Mouse (Mus musculus) liver, embryonic 11.5 days (tissue): Measurements from ENCODE around the gene Akt1s1. TPM values are rescaled to one million over a fixed set of nuclear protein-coding genes. Genes with fewer than 3 reads are reported as not detected.
A peak's percentile ranks its signal among the peaks of the same experiment; 100 is the strongest.

Experiments used
- ATAC-seq: fragments of 200-750 bp; cut with Nextera tagmentation; replicated peaks from 2 replicates; pipeline ENCODE4 v1.8.0; 2017; ENCODE audit warnings: moderate number of reproducible peaks, mild to moderate bottlenecking, moderate TSS enrichment, moderate library complexity; ENCODE audit not compliant: low FRiP score
- DNase-seq: peaks from one replicate; pipeline ENCODE4 v3.0.0-alpha.2; 2017; ENCODE audit warnings: low spot score
- H3K27ac ChIP-seq: fragments of 300-500 bp; sonication (generic); 2 replicates; pipeline ENCODE4 v1.5.1; 2014; ENCODE audit warnings: mild to moderate bottlenecking, low read depth, low read length, control low read depth
- H3K27me3 ChIP-seq: fragments of 300-500 bp; sonication (generic); replicated peaks from 2 replicates; pipeline ENCODE4 v1.6.1; 2014; ENCODE audit warnings: low read length, mixed read lengths; ENCODE audit not compliant: control insufficient read depth, insufficient read depth
- H3K36me3 ChIP-seq: fragments of 300-500 bp; sonication (generic); 2 replicates; pipeline ENCODE4 v1.6.1; 2014; ENCODE audit warnings: mild to moderate bottlenecking, low read length, moderate library complexity, mixed read lengths; ENCODE audit not compliant: control insufficient read depth, insufficient read depth
- H3K4me1 ChIP-seq: fragments of 300-500 bp; sonication (generic); replicated peaks from 2 replicates; pipeline ENCODE4 v1.6.1; 2014; ENCODE audit warnings: low read length, mixed read lengths; ENCODE audit not compliant: control insufficient read depth, insufficient read depth
- H3K4me2 ChIP-seq: fragments of 300-500 bp; sonication (generic); 2 replicates; pipeline ENCODE4 v1.6.1; 2014; ENCODE audit warnings: mild to moderate bottlenecking, control low read depth, moderate library complexity
- H3K4me3 ChIP-seq: fragments of 300-500 bp; sonication (generic); 2 replicates; pipeline ENCODE4 v1.5.1; 2014; ENCODE audit warnings: low read depth, low read length, control low read depth
- H3K9ac ChIP-seq: fragments of 300-500 bp; sonication (generic); 2 replicates; pipeline ENCODE4 v1.6.1; 2014; ENCODE audit warnings: low read depth, low read length, control low read depth
- H3K9me3 ChIP-seq: fragments of 300-500 bp; sonication (generic); 2 replicates; pipeline ENCODE4 v1.6.1; 2016; ENCODE audit warnings: low read length, inconsistent platforms, mixed read lengths; ENCODE audit not compliant: control insufficient read depth
- WGBS: fragments of 180-500 bp; shearing (Covaris S2); extraction: QIAGEN DNeasy Blood & Tissue Kit; methylation state at CpG from one replicate; pipeline ENCODE4 v1.1.7; 2014; 5-methylcytosine and 5-hydroxymethylcytosine counted together
- polyA plus RNA-seq: library from polyadenylated mRNA; unstranded; fragments of >200 nt; fragmentation: Nextera tagmentation; extraction: Ambion mirVana; gene quantifications from 2 replicates; pipeline ENCODE4 v1.2.1, GENCODE M21; 2014

Gene Akt1s1
- polyA plus RNA-seq, 1 experiment from 2014 or later = 53.9 TPM

DNA sequence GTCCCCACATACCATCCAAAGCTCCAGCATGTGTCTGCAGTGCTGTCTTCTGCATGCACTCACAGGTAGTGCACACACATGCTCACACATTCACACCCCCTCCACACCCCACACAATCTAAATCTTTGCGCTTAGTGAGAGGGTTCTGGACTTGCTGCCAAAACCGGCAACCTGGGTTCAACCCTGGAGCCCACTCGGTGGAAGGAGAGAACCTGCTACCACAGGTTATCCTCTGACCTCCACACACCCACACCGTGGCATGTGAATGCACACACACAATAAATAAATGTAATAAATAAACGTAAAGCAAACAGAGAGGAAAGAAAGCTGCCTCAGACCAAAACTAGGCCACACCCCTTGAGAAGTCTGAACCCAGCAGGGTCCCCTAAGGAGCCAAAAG lies 1.0 kb upstream of the Akt1s1 start:
- Histone ChIP-seq H3K27ac (no peak overlapping the region; the same call in 1 of the 2 replicates), H3K36me3 (peaks cover 32% of the 10 kb centered on the region), H3K9me3 (no peaks in the 10 kb centered on the region), H3K4me1 (peaks cover 24% of the 10 kb centered on the region), H3K4me3 (peak overlapping the region; percentile 89), H3K4me2 (peak overlapping the region; percentile 87), H3K9ac (peak overlapping the region; percentile 46; the same call in 1 of the 2 replicates), H3K27me3 (no peaks in the 10 kb centered on the region)
- ATAC-seq (no peak), DNase-seq (no peak)
- WGBS = 77% methylated on average over 5 of the region's 5 CpGs

DNA sequence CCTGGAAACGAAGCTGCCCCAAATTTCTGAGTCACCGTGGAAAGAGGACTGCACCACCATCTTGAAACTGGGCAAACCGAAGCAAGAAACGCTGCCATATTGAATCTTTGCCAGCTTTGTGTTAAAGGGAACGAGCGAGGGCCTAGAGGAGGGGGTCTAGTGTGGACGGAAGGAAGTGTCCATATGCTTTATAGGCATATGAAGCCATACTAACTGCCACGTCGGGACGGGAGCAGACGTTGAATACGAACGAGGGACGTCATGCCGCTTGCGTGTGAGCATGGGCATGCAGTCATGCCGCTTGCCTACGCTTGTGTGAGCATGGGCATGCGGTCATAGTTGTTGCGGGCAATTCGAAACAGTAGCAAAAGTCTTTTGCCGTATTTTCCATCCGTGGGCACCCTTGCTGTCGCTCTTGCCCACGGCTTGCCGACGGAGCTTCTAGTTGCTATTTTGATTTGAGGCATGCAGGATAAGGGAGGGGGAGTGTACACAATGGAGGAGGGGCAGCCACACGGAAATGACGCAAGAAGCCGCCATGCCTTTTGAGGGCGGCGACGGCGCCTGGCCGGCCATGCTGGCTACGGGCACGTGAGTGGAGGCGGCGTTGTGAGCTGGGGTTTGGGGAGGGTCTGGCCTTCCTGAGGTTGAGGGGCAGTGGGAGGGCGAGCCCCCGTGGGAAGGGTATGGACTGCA lies 773 bp downstream of the Akt1s1 start:
- Histone ChIP-seq H3K36me3 (peaks cover 23% of the 10 kb centered on the region; the same call in 1 of the 2 replicates), H3K9me3 (no peaks in the 10 kb centered on the region), H3K27ac (peak overlapping the region; percentile 95), H3K4me1 (peaks cover 27% of the 10 kb centered on the region), H3K9ac (peak overlapping the region; percentile 96), H3K27me3 (no peaks in the 10 kb centered on the region), H3K4me3 (peak overlapping the region; percentile 89), H3K4me2 (peak overlapping the region; percentile 87)
- peak; percentile 62 for ATAC-seq
- peak; percentile 88 for DNase-seq
- WGBS = under 1% methylated on average over 41 of the region's 41 CpGs

DNA sequence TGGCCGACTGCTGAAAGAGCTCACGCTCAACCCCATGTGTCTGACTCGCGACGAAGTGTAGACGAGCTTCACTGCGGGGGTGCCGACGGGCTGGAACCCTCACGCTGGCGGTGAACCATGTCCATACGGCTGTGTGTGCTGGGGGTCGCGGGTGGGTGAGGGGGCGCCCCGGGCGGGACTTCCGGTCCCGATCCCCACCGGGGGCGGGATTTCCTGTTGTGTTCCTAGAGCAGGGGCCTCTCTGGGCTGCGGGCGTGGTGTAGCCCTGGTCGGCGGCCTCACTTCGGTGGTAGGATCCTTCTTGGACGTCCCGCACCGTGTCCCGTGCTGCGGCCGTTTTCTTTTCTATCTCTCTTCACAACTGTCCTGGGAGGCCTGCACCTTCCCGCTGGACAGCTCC lies 1.4 kb downstream of the Akt1s1 start:
- Histone ChIP-seq H3K27ac (peak overlapping the region; percentile 95), H3K27me3 (no peaks in the 10 kb centered on the region), H3K9me3 (no peaks in the 10 kb centered on the region), H3K4me3 (peak overlapping the region; percentile 89), H3K4me1 (peaks cover 30% of the 10 kb centered on the region), H3K4me2 (peak overlapping the region; percentile 87), H3K36me3 (peaks cover 20% of the 10 kb centered on the region; the same call in 1 of the 2 replicates), H3K9ac (peak overlapping the region; percentile 96)
- peak; percentile 50 for ATAC-seq
- WGBS = 0% methylated on average over 33 of the region's 33 CpGs
- peak; percentile 85 for DNase-seq

- Histone ChIP-seq H3K27me3 (no peaks in the 10 kb centered on the region), H3K4me1 (peaks cover 39% of the 10 kb centered on the region), H3K4me3 (peak overlapping the region; percentile 89), H3K9ac (peak overlapping the region; percentile 96), H3K4me2 (peak overlapping the region; percentile 87), H3K36me3 (peaks cover 17% of the 10 kb centered on the region; the same call in 1 of the 2 replicates), H3K27ac (peak overlapping the region; percentile 95), H3K9me3 (no peaks in the 10 kb centered on the region)
- no peak for DNase-seq
- ATAC-seq = no peak
- 66% methylated on average over 8 of the region's 8 CpGs for WGBS
Observed at GRCm38 (mm10) chr7:44850789-44851624, 2.2 kb downstream of the Akt1s1 start.

- DNase-seq = no peak
- H3K9me3 ChIP-seq = no peaks in the 10 kb centered on the region
- peaks cover 10% of the 10 kb centered on the region; the same call in 1 of the 2 replicates for H3K36me3 ChIP-seq
- 0 out of 2 replicates have a peak overlapping the region, but pooled peaks have one; percentile 38 for H3K9ac ChIP-seq
- no peaks in the 10 kb centered on the region for H3K27me3 ChIP-seq
- peaks cover 45% of the 10 kb centered on the region for H3K4me1 ChIP-seq
- 85% methylated on average over 12 of the region's 12 CpGs for WGBS
- peak overlapping the region; percentile 87; the same call in 1 of the 2 replicates for H3K4me2 ChIP-seq
- no peak for ATAC-seq
- H3K27ac ChIP-seq = no peak overlapping the region
- H3K4me3 ChIP-seq = peak overlapping the region; percentile 89; the same call in 1 of the 2 replicates
Observed at GRCm38 (mm10) chr7:44851625-44852234, 2.9 kb downstream of the Akt1s1 start.

DNA sequence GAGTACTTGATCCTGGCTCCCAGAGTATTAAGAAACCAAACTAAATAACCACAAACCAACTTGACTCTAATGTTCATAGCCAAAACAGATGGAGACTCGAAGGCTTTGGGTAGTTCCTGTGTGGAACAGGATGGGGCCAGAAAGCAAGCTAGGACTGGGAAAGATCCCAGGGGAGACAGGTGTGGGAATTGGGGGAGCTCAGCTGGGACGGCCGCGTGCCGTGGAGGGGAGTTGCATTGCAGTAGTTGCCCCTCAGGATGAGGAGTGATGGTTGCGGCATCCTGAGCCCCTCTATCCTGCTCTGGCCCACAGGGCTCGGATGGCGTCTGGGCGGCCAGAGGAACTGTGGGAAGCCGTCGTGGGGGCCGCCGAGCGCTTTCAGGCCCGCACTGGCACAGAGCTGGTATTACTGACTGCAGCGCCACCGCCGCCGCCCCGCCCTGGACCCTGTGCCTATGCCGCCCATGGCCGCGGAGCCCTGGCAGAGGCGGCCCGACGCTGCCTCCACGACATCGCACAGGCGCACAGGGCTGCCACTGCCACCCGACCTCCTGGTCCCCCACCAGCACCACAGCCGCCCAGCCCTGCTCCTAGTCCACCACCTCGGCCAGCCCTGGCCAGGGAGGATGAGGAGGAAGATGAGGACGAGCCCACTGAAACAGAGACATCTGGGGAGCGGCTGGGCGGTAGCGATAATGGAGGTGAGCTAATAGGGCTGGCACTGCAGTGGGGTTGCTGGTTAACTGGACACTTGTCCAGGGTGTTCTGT lies 3.7 kb downstream of the Akt1s1 start:
- 87% methylated on average over 36 of the region's 36 CpGs for WGBS
- H3K4me2 ChIP-seq = peak overlapping the region; percentile 93

DNA sequence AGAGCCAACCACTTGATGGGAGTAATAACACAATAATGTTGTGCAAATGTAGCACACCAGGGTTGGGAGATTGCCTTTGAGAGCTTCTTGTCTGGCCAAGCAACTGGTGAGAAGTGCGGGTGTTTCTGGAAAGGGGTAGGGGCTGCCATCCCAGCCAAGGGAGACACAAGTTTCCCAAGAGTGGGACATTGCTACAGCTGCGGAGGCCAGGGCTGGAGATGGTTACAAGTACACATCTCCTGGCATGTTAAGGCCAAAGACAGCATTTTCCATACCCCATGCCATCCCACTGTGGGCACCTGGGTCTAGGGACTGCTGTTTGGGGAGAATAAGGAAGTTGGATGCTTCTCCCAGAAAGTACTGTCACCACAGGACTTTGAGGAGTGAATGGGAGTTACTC lies 4.3 kb downstream of the Akt1s1 start:
- WGBS = 87% methylated on average over 2 of the region's 2 CpGs
- H3K9me3 ChIP-seq = no peaks in the 10 kb centered on the region
- peaks cover 47% of the 10 kb centered on the region for H3K4me1 ChIP-seq
- no peak overlapping the region for H3K27ac ChIP-seq
- H3K27me3 ChIP-seq = no peaks in the 10 kb centered on the region
- H3K9ac ChIP-seq = no peak overlapping the region; the same call in 1 of the 2 replicates
- H3K4me3 ChIP-seq = no peak overlapping the region
- H3K36me3 ChIP-seq = peaks cover 8% of the 10 kb centered on the region; the same call in 1 of the 2 replicates
- no peak for ATAC-seq
- H3K4me2 ChIP-seq = peak overlapping the region; percentile 93
- no peak for DNase-seq

More for the DNA sequence above, 3.7 kb downstream of the Akt1s1 start:
- no peak for DNase-seq
- H3K4me1 ChIP-seq = peaks cover 45% of the 10 kb centered on the region
- no peaks in the 10 kb centered on the region for H3K27me3 ChIP-seq
- H3K27ac ChIP-seq = peak overlapping the region; percentile 45
- no peak for ATAC-seq
- H3K4me3 ChIP-seq = no peak overlapping the region; the same call in 1 of the 2 replicates
- H3K36me3 ChIP-seq = peaks cover 8% of the 10 kb centered on the region; the same call in 1 of the 2 replicates
- H3K9me3 ChIP-seq = no peaks in the 10 kb centered on the region
- H3K9ac ChIP-seq = peak overlapping the region; percentile 38; the same call in 1 of the 2 replicates
